Mouse (Mus musculus) bone marrow, adult 2 months (tissue): ENCODE measurements around the gene Cntn5. TPM values are rescaled to one million over a fixed set of nuclear protein-coding genes. Genes with fewer than 3 reads are reported as not detected.

Experiments used
- H3K27ac ChIP-seq: fragments of 200-500 bp; 2 replicates; pipeline ENCODE4 v1.5.1; 2012; ENCODE audit warnings: low read depth, mild to moderate bottlenecking, control low read depth, inconsistent platforms, low read length; ENCODE audit not compliant: control insufficient read depth, poor library complexity, insufficient read depth
- H3K4me1 ChIP-seq: fragments of 200-500 bp; 2 replicates; pipeline ENCODE4 v1.6.1; 2011; ENCODE audit warnings: low read length; ENCODE audit not compliant: control insufficient read depth, insufficient read depth
- H3K4me3 ChIP-seq: fragments of 200-500 bp; replicated peaks from 2 replicates; pipeline ENCODE3; 2011; ENCODE audit warnings: mild to moderate bottlenecking, low read depth, low read length, control low read depth; ENCODE audit not compliant: control insufficient read depth
- CTCF ChIP-seq: fragments of 200-500 bp; IDR thresholded peaks from 2 replicates; pipeline ENCODE4 v1.5.1; 2011; ENCODE audit warnings: low read length, control low read depth; ENCODE audit not compliant: control insufficient read depth, insufficient read depth
- POLR2A ChIP-seq: fragments of 200-500 bp; IDR thresholded peaks from 2 replicates; pipeline ENCODE4 v1.6.1; 2011; ENCODE audit warnings: low read depth, mild to moderate bottlenecking, control low read depth, low read length, borderline replicate concordance; ENCODE audit not compliant: control insufficient read depth
- WGBS: fragments of 180-500 bp; shearing (Covaris S2); methylation state at CpG from one replicate; pipeline ENCODE4 v1.1.7; 2018; 5-methylcytosine and 5-hydroxymethylcytosine counted together
- polyA plus RNA-seq: library from polyadenylated mRNA; stranded (reverse); fragments of >200 nt; gene quantifications from 2 replicates; pipeline ENCODE4 v1.2.4, GENCODE M21; 2011; ENCODE audit warnings: low replicate concordance; ENCODE audit not compliant: missing spikeins, insufficient read depth, insufficient read length

The Cntn5 gene
- polyA plus RNA-seq, 1 experiment = not detected

DNA sequence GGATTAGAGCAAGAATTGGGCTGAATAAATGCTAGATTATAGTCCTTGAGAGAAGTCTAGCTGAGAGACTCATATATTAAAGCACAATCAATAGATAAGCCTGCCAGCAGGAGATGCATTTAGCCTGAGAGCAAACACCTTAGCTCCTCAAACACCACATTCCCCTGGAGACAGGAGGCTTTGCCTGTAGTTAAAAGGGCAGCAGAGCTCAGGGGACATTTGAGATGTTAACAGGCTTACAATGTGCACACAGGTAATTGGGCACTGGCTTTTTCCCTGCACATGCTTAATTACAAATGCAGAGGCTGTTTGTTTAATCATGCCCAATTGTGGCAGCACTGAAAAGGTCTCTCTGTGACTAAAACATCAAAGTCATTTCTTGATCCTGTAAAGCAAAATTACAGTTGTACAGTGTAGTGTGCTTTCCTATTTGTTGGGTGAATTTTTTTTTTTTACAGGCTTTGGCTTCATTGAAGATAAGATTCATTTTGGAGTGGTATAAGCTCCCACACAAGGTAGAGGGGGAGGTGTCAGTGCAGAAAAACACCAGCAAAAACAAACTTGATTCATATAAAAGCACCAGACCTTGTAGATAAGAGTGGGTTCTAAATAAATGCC lies 457.2 kb downstream of the Cntn5 start:
- TF ChIP-seq POLR2A (no peak), CTCF (no peak)
- H3K27ac ChIP-seq = no peak overlapping the region
- H3K4me1 ChIP-seq = no peaks in the 10 kb centered on the region
- no peak overlapping the region for H3K4me3 ChIP-seq

GRCm38 (mm10) chr9:10412075-10412474 lies 492.5 kb downstream of the Cntn5 start:
- no peak for TF ChIP-seq CTCF
- no peak for TF ChIP-seq POLR2A

DNA sequence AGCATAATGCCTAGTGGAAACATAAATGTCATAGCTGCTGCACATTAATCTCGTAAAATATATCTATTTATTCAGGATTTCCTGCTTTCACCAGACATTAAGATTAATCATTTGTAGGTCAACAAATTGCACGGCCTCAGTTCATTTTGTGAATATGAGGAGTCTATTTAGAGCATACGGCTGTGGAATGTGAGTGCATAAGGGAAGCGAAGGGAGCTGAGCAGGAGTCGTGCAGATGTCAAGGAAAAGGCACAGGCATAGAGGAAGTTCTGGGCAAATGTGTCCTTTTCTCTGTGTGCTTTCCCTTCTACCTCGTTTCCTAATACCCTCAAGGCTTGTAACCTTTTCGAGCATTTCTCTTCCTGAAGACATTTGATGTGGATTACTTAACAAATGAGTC lies 504.5 kb downstream of the Cntn5 start:
- WGBS = 19% methylated on average over 7 of the region's 7 CpGs
- H3K4me3 ChIP-seq = no peak overlapping the region
- no peak for TF ChIP-seq POLR2A
- TF ChIP-seq CTCF = no peak
- H3K27ac ChIP-seq = no peak overlapping the region
- H3K4me1 ChIP-seq = no peaks in the 10 kb centered on the region

More at GRCm38 (mm10) chr9:10412075-10412474, 492.5 kb downstream of the Cntn5 start:
- Histone ChIP-seq H3K27ac (no peak overlapping the region), H3K4me3 (no peak overlapping the region), H3K4me1 (no peaks in the 10 kb centered on the region)

- WGBS = 74% methylated on average over 2 of the region's 2 CpGs
- TF ChIP-seq POLR2A = no peak
- no peak for TF ChIP-seq CTCF
- no peak overlapping the region for H3K27ac ChIP-seq
- H3K4me3 ChIP-seq = no peak overlapping the region
- H3K4me1 ChIP-seq = no peaks in the 10 kb centered on the region
Measured at GRCm38 (mm10) chr9:10389863-10390262, 514.7 kb downstream of the Cntn5 start.

DNA sequence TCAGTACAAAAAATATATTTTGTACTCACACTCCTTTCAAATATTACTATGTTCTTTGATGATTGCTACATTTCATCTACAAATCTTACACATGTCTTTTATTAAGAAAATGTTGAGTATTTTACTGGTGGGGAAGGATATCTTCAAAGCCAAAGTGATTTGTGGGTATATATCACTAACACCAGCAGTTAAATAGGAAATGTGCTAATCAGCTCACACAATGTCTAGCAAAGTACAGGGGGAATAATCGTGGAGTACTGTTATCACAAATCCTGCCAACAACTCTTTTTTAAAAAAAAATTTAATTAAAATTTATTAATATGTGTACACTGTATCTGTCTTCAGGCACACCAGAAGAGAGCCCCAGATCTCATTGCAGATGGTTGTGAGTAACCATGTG lies 520.1 kb downstream of the Cntn5 start:
- WGBS = 17% methylated on average over 1 of the region's 1 CpGs
- Histone ChIP-seq H3K4me3 (no peak overlapping the region), H3K4me1 (no peaks in the 10 kb centered on the region), H3K27ac (no peak overlapping the region)
- TF ChIP-seq CTCF (no peak), POLR2A (no peak)

- no peak overlapping the region for H3K4me3 ChIP-seq
- no peak for TF ChIP-seq CTCF
- H3K4me1 ChIP-seq = no peaks in the 10 kb centered on the region
- no peak overlapping the region for H3K27ac ChIP-seq
Measured at GRCm38 (mm10) chr9:10383140-10383539, 521.4 kb downstream of the Cntn5 start.

DNA sequence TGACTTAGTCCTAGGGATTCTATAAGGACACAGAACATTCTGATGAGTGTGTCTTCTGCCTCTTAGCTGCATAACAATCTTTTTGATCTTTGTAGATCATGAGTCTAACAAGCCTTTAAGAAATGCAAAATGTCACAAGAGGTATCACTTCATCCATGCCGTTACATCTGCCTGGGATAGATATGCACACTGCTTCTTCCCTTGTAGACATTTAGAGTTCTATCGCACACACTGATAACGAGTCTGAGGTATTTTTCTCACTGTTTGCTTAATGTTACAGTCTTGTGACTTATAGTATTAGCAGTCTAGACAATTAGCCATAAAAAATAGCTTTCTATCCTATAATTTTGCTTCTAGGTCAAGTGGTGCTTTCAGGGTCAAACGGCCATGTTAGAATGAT lies 522.9 kb downstream of the Cntn5 start:
- 79% methylated on average over 4 of the region's 4 CpGs for WGBS

GRCm38 (mm10) chr9:10376261-10376660 lies 528.3 kb downstream of the Cntn5 start:
- Histone ChIP-seq H3K27ac (no peak overlapping the region), H3K4me3 (no peak overlapping the region), H3K4me1 (no peaks in the 10 kb centered on the region)
- no peak for TF ChIP-seq CTCF
- TF ChIP-seq POLR2A = no peak

More for the DNA sequence above, 522.9 kb downstream of the Cntn5 start:
- no peak for TF ChIP-seq POLR2A
- TF ChIP-seq CTCF = no peak
- H3K27ac ChIP-seq = no peak overlapping the region
- no peak overlapping the region for H3K4me3 ChIP-seq
- H3K4me1 ChIP-seq = no peaks in the 10 kb centered on the region

GRCm38 (mm10) chr9:10368971-10369370 lies 535.6 kb downstream of the Cntn5 start:
- no peak overlapping the region for H3K4me3 ChIP-seq
- 59% methylated on average over 5 of the region's 5 CpGs for WGBS
- no peak overlapping the region for H3K27ac ChIP-seq
- H3K4me1 ChIP-seq = no peaks in the 10 kb centered on the region
- TF ChIP-seq POLR2A (no peak), CTCF (no peak)

DNA sequence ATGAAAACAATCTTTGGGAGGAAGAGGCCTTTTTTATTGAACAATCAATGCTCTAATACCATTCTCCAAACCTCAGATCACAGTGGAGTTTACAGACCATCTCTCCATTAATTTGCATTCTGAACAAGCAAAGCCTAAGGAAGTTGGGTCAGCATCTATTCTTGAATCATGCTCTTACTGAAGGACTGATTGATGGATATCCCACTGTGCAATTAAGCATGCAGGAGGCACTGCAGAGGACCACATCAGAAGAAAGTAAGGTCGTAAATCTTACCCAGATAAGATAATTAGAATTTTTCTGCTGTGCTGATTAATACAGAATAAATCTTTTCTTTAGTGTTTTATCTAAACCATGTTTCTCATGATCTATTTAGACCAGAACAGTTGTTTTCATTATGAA lies 536.2 kb downstream of the Cntn5 start:
- Histone ChIP-seq H3K4me1 (no peaks in the 10 kb centered on the region), H3K27ac (no peak overlapping the region), H3K4me3 (no peak overlapping the region)
- TF ChIP-seq CTCF (no peak), POLR2A (no peak)
- 44% methylated on average over 1 of the region's 1 CpGs for WGBS
